Mouse (Mus musculus): ENCODE data around the gene Atxn1l. TPM values are rescaled to one million over a fixed set of nuclear protein-coding genes. Genes with fewer than 3 reads are reported as not detected.

The Atxn1l gene
- polyA plus RNA-seq, 2 experiments: 9.6 to 16.2 TPM

DNA sequence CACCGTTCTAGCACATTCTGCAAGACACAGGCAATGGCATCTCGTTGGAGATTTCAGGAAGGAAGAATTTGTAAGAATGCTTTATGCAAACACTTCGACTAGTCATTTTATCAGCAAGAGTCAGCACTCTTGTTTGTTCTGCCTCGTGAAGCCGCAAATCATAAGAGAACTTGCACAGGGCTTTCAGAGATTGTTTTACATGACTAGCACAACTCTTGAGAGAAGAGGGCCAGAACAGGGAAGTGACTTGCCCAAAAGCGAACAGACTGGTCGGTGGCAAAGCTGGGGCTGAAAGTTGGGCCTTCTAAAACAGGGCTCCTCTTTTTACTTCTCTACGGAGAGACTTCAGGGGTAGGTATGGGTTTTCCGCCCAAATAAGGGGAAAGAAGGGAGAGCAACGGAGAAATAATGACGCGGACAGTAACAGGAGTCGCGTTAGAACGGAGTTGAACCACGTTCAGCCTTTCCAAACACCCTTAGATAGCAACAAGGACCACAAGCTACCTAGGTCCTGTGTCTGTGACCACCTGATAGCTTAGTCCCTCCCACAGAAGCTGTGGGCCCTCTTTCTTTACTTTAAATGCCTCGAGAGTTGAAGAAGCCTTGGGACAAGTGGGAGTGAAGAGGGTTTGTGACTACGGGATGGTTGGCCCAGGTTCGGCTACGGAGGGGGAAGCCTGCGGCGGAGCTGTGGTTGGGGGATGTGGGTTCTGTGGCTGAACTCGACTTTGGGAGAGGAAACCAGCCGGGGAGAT lies 32.8 kb downstream of the Atxn1l start:
- peaks cover 11% of the 10 kb centered on the region; the same call in 1 of the 2 replicates for H3K4me1 ChIP-seq (ENCODE audit: control insufficient read depth, insufficient read depth, low read length)
- DNase-seq (ENCODE audit: low spot score): no peak
- peak overlapping the region; percentile 98 for H3K4me3 ChIP-seq (replicated peaks; ENCODE audit: low read length)
- H3K9me3 ChIP-seq (ENCODE audit: control insufficient read depth, low read length): no peaks in the 10 kb centered on the region
- TF ChIP-seq POLR2A (IDR thresholded peaks at IDR 0.05; ENCODE audit: borderline replicate concordance, extremely low read depth, insufficient read depth, insufficient read length): no peak
- WGBS: 12% methylated on average over 23 of the region's 24 CpGs
- no peaks in the 10 kb centered on the region for H3K27me3 ChIP-seq (ENCODE audit: control insufficient read depth, insufficient read depth, low read length)
- H3K4me2 ChIP-seq (replicated peaks; ENCODE audit: low read depth, low read length, severe bottlenecking): peak overlapping the region; percentile 60
- H3K27ac ChIP-seq (replicated peaks; ENCODE audit: low read depth, low read length): peak overlapping the region; percentile 46; the same call in 1 of the 2 replicates
- peak; percentile 27 for ATAC-seq (ENCODE audit: low FRiP score, low read depth)
- peak overlapping the region; percentile 99 for H3K9ac ChIP-seq (ENCODE audit: low read depth, low read length, severe bottlenecking)
- peaks cover 20% of the 10 kb centered on the region for H3K36me3 ChIP-seq (ENCODE audit: control insufficient read depth, insufficient read depth, low read length)

- no peak for ATAC-seq (ENCODE audit: low FRiP score, low read depth)
- Histone ChIP-seq H3K27ac (replicated peaks; ENCODE audit: low read depth, low read length) (no peak overlapping the region), H3K27me3 (ENCODE audit: control insufficient read depth, insufficient read depth, low read length) (no peaks in the 10 kb centered on the region), H3K4me1 (ENCODE audit: control insufficient read depth, insufficient read depth, low read length) (peaks cover 10% of the 10 kb centered on the region; the same call in 1 of the 2 replicates), H3K36me3 (ENCODE audit: control insufficient read depth, insufficient read depth, low read length) (no peaks in the 10 kb centered on the region), H3K4me2 (replicated peaks; ENCODE audit: low read depth, low read length, severe bottlenecking) (no peak overlapping the region), H3K9me3 (ENCODE audit: control insufficient read depth, low read length) (no peaks in the 10 kb centered on the region), H3K4me3 (replicated peaks; ENCODE audit: low read length) (no peak overlapping the region), H3K9ac (ENCODE audit: low read depth, low read length, severe bottlenecking) (no peak overlapping the region)
- WGBS: 85% methylated on average over 3 of the region's 3 CpGs
- no peak for TF ChIP-seq POLR2A (IDR thresholded peaks at IDR 0.05; ENCODE audit: borderline replicate concordance, extremely low read depth, insufficient read depth, insufficient read length)
- DNase-seq (ENCODE audit: low spot score): no peak
Observed at GRCm38 (mm10) chr8:109698477-109698876, 39.1 kb downstream of the Atxn1l start.

DNA sequence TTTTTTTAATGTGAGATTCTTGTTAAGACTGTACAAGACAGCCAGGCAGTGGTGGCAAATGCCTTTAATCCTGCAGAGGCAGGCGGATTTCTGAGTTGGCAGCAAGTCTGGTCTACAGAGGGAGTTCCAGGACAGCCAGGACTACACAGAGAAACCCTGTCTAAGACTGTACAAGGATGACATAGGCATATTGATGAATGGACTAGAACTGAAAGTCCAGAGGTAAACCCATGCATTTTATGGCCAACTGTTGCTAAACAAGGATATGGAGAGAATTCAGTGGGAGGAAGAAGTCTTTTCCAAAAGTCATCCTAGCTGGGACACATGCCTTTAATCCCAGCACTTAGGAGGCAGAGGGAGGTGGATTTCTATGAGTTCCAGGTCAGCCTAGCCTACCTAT lies 39.8 kb downstream of the Atxn1l start:
- Histone ChIP-seq H3K27me3 (ENCODE audit: control insufficient read depth, insufficient read depth, low read length) (no peaks in the 10 kb centered on the region), H3K4me2 (replicated peaks; ENCODE audit: low read depth, low read length, severe bottlenecking) (no peak overlapping the region), H3K27ac (replicated peaks; ENCODE audit: low read depth, low read length) (no peak overlapping the region), H3K4me3 (replicated peaks; ENCODE audit: low read length) (no peak overlapping the region), H3K9me3 (ENCODE audit: control insufficient read depth, low read length) (no peaks in the 10 kb centered on the region), H3K9ac (ENCODE audit: low read depth, low read length, severe bottlenecking) (no peak overlapping the region), H3K4me1 (ENCODE audit: control insufficient read depth, insufficient read depth, low read length) (peaks cover 10% of the 10 kb centered on the region; the same call in 1 of the 2 replicates), H3K36me3 (ENCODE audit: control insufficient read depth, insufficient read depth, low read length) (no peaks in the 10 kb centered on the region)
- no peak for ATAC-seq (ENCODE audit: low FRiP score, low read depth)
- WGBS: 82% methylated on average over 1 of the region's 1 CpGs
- no peak for DNase-seq (ENCODE audit: low spot score)
- no peak for TF ChIP-seq POLR2A (IDR thresholded peaks at IDR 0.05; ENCODE audit: borderline replicate concordance, extremely low read depth, insufficient read depth, insufficient read length)

DNA sequence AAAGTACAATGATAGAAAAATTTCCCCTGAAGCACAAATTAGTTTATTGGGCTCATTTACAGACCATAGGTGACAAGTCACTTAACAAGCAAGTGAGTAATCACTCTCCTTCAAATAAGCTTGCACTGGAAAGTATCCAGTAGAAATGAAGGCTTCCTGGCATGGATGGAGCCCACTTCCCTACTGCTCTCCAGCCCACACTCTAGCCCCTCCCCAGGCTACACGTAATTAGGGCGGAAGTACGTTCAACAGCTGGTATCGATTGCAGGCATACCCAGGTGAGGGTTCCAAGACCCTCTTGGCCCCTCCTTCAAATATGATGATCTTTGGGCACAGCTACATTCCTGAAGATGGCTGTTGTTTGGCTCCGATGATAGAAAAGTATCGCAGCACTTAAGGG lies 43.4 kb downstream of the Atxn1l start:
- 0 out of 2 replicates have a peak overlapping the region, but pooled peaks have one; percentile 99 for H3K4me3 ChIP-seq (replicated peaks; ENCODE audit: low read length)
- no peaks in the 10 kb centered on the region for H3K27me3 ChIP-seq (ENCODE audit: control insufficient read depth, insufficient read depth, low read length)
- peak overlapping the region; percentile 73; the same call in 1 of the 2 replicates for H3K4me2 ChIP-seq (replicated peaks; ENCODE audit: low read depth, low read length, severe bottlenecking)
- H3K27ac ChIP-seq (replicated peaks; ENCODE audit: low read depth, low read length): no peak overlapping the region
- 33% methylated on average over 6 of the region's 6 CpGs for WGBS
- TF ChIP-seq POLR2A (IDR thresholded peaks at IDR 0.05; ENCODE audit: borderline replicate concordance, extremely low read depth, insufficient read depth, insufficient read length): no peak
- H3K4me1 ChIP-seq (ENCODE audit: control insufficient read depth, insufficient read depth, low read length): peaks cover 24% of the 10 kb centered on the region
- H3K36me3 ChIP-seq (ENCODE audit: control insufficient read depth, insufficient read depth, low read length): no peaks in the 10 kb centered on the region; the same call in 1 of the 2 replicates
- no peak overlapping the region for H3K9ac ChIP-seq (ENCODE audit: low read depth, low read length, severe bottlenecking)
- ATAC-seq (ENCODE audit: low FRiP score, low read depth) (no peak), DNase-seq (ENCODE audit: low spot score) (no peak)
- H3K9me3 ChIP-seq (ENCODE audit: control insufficient read depth, low read length): no peaks in the 10 kb centered on the region

- Histone ChIP-seq H3K9ac (ENCODE audit: low read depth, low read length, severe bottlenecking) (peak within 1 kb of the TSS; percentile 94), H3K4me1 (ENCODE audit: control insufficient read depth, insufficient read depth, low read length) (peaks cover 24% of the 10 kb centered on the region), H3K4me3 (replicated peaks; ENCODE audit: low read length) (peak within 1 kb of the TSS; percentile 99), H3K9me3 (ENCODE audit: control insufficient read depth, low read length) (no peaks in the 10 kb centered on the region), H3K4me2 (replicated peaks; ENCODE audit: low read depth, low read length, severe bottlenecking) (peak within 1 kb of the TSS; percentile 73), H3K27me3 (ENCODE audit: control insufficient read depth, insufficient read depth, low read length) (no peaks in the 10 kb centered on the region), H3K27ac (replicated peaks; ENCODE audit: low read depth, low read length) (peak within 1 kb of the TSS; percentile 70; the same call in 1 of the 2 replicates), H3K36me3 (ENCODE audit: control insufficient read depth, insufficient read depth, low read length) (no peaks in the 10 kb centered on the region; the same call in 1 of the 2 replicates)
- ATAC-seq (ENCODE audit: low FRiP score, low read depth) (peak; percentile 99), DNase-seq (ENCODE audit: low spot score) (peak; percentile 100)
- TF ChIP-seq POLR2A (IDR thresholded peaks at IDR 0.05; ENCODE audit: borderline replicate concordance, extremely low read depth, insufficient read depth, insufficient read length): peak; percentile 86
- WGBS: under 1% methylated on average over 56 of the region's 57 CpGs
Observed at GRCm38 (mm10) chr8:109693146-109693900, 44.2 kb downstream of the Atxn1l start, which contains the start of gene Ist1. Ist1 (minus strand) TSS chr8:109693260.

Measured in limb, embryonic 14.5 days (tissue).